Mouse (Mus musculus): ENCODE data around the gene Gm14214. TPM values are rescaled to one million over a fixed set of nuclear protein-coding genes. Genes with fewer than 3 reads are reported as not detected.
A peak's percentile ranks its signal among the peaks of the same experiment; 100 is the strongest.

The Gm14214 gene
- polyA plus RNA-seq, 1 experiment = not detected

DNA sequence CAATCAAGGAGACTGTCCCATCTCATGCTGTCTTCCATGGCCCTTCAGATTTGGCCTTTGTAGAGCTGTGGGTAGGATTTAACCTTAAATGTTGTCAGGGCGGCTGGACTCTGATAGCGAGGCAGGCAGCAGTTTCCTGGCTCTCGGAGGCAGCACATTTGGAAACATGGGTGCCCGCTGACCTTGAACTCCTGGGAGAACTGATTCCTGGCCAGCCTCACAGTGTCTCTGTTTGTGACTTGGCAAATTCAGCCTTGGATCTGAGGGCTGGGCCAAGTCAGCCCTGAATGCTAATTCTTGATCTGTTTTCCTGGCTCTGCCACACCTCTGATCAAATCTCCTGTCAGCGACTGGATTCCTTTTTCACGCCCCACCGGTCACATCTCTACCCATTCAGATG is 6.7 kb upstream of the Gm14214 start:
- Histone ChIP-seq H3K4me3 (ENCODE audit: extremely low read depth, insufficient read depth, insufficient read length) (no peak overlapping the region), H3K27ac (ENCODE audit: insufficient read depth, low read length) (no peak overlapping the region), H3K27me3 (ENCODE audit: control insufficient read depth, insufficient read depth, low read length) (no peaks in the 10 kb centered on the region), H3K4me1 (ENCODE audit: control insufficient read depth, insufficient read depth, insufficient read length) (no peaks in the 10 kb centered on the region), H3K36me3 (ENCODE audit: control insufficient read depth, insufficient read depth, low read length) (no peaks in the 10 kb centered on the region)
- DNase-seq (ENCODE audit: low read depth in 1 of 2, low spot score in 2 of 2) = no peak
- TF ChIP-seq CTCF (IDR thresholded peaks at IDR 0.05; ENCODE audit: extremely low read depth, insufficient read depth, insufficient read length, insufficient replicate concordance) (no peak), POLR2A (IDR thresholded peaks at IDR 0.05; ENCODE audit: low read depth, low read length) (no peak)
- WGBS = 88% methylated on average over 7 of the region's 7 CpGs

GRCm38 (mm10) chr2:154774032-154774431 is 4.2 kb upstream of the Gm14214 start:
- Histone ChIP-seq H3K4me3 (ENCODE audit: extremely low read depth, insufficient read depth, insufficient read length) (no peak overlapping the region), H3K36me3 (ENCODE audit: control insufficient read depth, insufficient read depth, low read length) (no peaks in the 10 kb centered on the region), H3K27me3 (ENCODE audit: control insufficient read depth, insufficient read depth, low read length) (no peaks in the 10 kb centered on the region), H3K4me1 (ENCODE audit: control insufficient read depth, insufficient read depth, insufficient read length) (no peaks in the 10 kb centered on the region), H3K27ac (ENCODE audit: insufficient read depth, low read length) (no peak overlapping the region)
- WGBS = 78% methylated on average over 1 of the region's 1 CpGs
- TF ChIP-seq CTCF (IDR thresholded peaks at IDR 0.05; ENCODE audit: extremely low read depth, insufficient read depth, insufficient read length, insufficient replicate concordance) = peak; percentile 3; the same call in 1 of the 2 replicates
- no peak for TF ChIP-seq POLR2A (IDR thresholded peaks at IDR 0.05; ENCODE audit: low read depth, low read length)
- DNase-seq (ENCODE audit: low read depth in 1 of 2, low spot score in 2 of 2) = no peak

GRCm38 (mm10) chr2:154771604-154772003 is 1.8 kb upstream of the Gm14214 start:
- Histone ChIP-seq H3K36me3 (ENCODE audit: control insufficient read depth, insufficient read depth, low read length) (no peaks in the 10 kb centered on the region), H3K27me3 (ENCODE audit: control insufficient read depth, insufficient read depth, low read length) (no peaks in the 10 kb centered on the region), H3K4me1 (ENCODE audit: control insufficient read depth, insufficient read depth, insufficient read length) (no peaks in the 10 kb centered on the region), H3K4me3 (ENCODE audit: extremely low read depth, insufficient read depth, insufficient read length) (no peak overlapping the region), H3K27ac (ENCODE audit: insufficient read depth, low read length) (no peak overlapping the region)
- no peak for DNase-seq (ENCODE audit: low read depth in 1 of 2, low spot score in 2 of 2)
- WGBS = 94% methylated on average over 8 of the region's 8 CpGs
- no peak for TF ChIP-seq POLR2A (IDR thresholded peaks at IDR 0.05; ENCODE audit: low read depth, low read length)
- no peak for TF ChIP-seq CTCF (IDR thresholded peaks at IDR 0.05; ENCODE audit: extremely low read depth, insufficient read depth, insufficient read length, insufficient replicate concordance)

DNA sequence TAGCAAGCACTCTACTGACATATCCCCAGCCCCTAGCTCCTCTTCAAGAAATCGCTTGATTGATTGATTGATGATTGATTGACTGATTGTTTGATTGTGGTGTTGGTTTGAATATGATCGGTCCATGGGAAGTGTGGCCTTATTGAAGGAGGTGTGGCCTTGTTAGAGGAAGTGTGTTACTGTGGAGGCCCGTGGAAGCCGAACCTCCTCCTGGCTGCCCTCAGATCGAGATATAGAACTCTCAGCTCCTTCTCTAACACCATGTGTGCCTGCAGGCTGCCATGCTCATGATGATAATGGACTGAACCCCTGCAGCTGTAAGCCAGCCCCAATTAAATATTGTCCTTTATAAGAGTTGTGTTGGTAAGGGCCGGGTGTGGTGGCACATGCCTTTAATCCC is 2.8 kb downstream of the Gm14214 start:
- H3K36me3 ChIP-seq (ENCODE audit: control insufficient read depth, insufficient read depth, low read length) = no peaks in the 10 kb centered on the region
- no peaks in the 10 kb centered on the region for H3K4me1 ChIP-seq (ENCODE audit: control insufficient read depth, insufficient read depth, insufficient read length)
- TF ChIP-seq POLR2A (IDR thresholded peaks at IDR 0.05; ENCODE audit: low read depth, low read length) (no peak), CTCF (IDR thresholded peaks at IDR 0.05; ENCODE audit: extremely low read depth, insufficient read depth, insufficient read length, insufficient replicate concordance) (no peak)
- no peak overlapping the region for H3K27ac ChIP-seq (ENCODE audit: insufficient read depth, low read length)
- WGBS = 63% methylated on average over 6 of the region's 6 CpGs
- no peaks in the 10 kb centered on the region for H3K27me3 ChIP-seq (ENCODE audit: control insufficient read depth, insufficient read depth, low read length)
- no peak for DNase-seq (ENCODE audit: low read depth in 1 of 2, low spot score in 2 of 2)
- no peak overlapping the region for H3K4me3 ChIP-seq (ENCODE audit: extremely low read depth, insufficient read depth, insufficient read length)

- 22% methylated on average over 8 of the region's 8 CpGs for WGBS
- no peaks in the 10 kb centered on the region for H3K27me3 ChIP-seq (ENCODE audit: control insufficient read depth, insufficient read depth, low read length)
- no peak overlapping the region for H3K27ac ChIP-seq (ENCODE audit: insufficient read depth, low read length)
These were observed 4.2 kb downstream of the Gm14214 start for GRCm38 (mm10) chr2:154765554-154766008.

DNA sequence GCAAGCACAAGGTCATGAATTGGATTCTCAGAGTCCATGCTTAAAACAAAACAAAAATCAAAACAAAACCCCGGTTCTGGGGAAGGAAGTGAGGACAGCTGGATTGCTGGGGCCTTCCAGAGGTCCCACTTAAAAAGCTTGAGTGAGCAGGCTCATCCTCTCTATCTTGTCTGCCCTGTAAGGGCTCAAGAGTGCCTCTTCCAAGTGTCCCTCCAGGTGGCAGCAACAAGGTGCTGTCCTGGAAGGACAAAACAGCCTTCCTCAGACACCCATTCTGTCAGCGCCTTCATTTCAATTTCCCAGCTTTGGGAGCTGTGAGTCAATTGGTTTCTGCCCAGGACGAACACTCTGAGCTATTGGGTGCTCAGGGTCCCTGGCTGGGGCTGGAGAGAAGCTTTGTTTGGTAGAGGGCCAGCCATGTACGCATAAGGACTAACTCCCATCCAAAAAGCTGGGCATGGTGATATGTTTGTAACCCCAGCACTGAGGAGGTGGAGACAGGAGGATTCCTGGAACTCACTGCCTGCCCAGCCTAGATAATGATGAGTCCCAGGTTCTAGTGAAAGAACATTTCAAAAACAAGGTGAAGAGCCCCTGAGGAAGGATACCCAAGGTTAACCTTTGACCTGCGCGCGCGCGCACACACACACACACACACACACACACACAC is 4.9 kb downstream of the Gm14214 start:
- Histone ChIP-seq H3K4me1 (ENCODE audit: control insufficient read depth, insufficient read depth, insufficient read length) (no peaks in the 10 kb centered on the region), H3K36me3 (ENCODE audit: control insufficient read depth, insufficient read depth, low read length) (no peaks in the 10 kb centered on the region), H3K4me3 (ENCODE audit: extremely low read depth, insufficient read depth, insufficient read length) (no peak overlapping the region), H3K27me3 (ENCODE audit: control insufficient read depth, insufficient read depth, low read length) (no peaks in the 10 kb centered on the region), H3K27ac (ENCODE audit: insufficient read depth, low read length) (no peak overlapping the region)
- no peak for DNase-seq (ENCODE audit: low read depth in 1 of 2, low spot score in 2 of 2)
- TF ChIP-seq POLR2A (IDR thresholded peaks at IDR 0.05; ENCODE audit: low read depth, low read length) (no peak), CTCF (IDR thresholded peaks at IDR 0.05; ENCODE audit: extremely low read depth, insufficient read depth, insufficient read length, insufficient replicate concordance) (no peak)
- WGBS = 83% methylated on average over 9 of the region's 9 CpGs

More at GRCm38 (mm10) chr2:154765554-154766008, 4.2 kb downstream of the Gm14214 start:
- Histone ChIP-seq H3K36me3 (ENCODE audit: control insufficient read depth, insufficient read depth, low read length) (no peaks in the 10 kb centered on the region), H3K4me1 (ENCODE audit: control insufficient read depth, insufficient read depth, insufficient read length) (no peaks in the 10 kb centered on the region), H3K4me3 (ENCODE audit: extremely low read depth, insufficient read depth, insufficient read length) (no peak overlapping the region)
- TF ChIP-seq POLR2A (IDR thresholded peaks at IDR 0.05; ENCODE audit: low read depth, low read length) (no peak), CTCF (IDR thresholded peaks at IDR 0.05; ENCODE audit: extremely low read depth, insufficient read depth, insufficient read length, insufficient replicate concordance) (no peak)
- DNase-seq (ENCODE audit: low read depth in 1 of 2, low spot score in 2 of 2) = no peak

DNA sequence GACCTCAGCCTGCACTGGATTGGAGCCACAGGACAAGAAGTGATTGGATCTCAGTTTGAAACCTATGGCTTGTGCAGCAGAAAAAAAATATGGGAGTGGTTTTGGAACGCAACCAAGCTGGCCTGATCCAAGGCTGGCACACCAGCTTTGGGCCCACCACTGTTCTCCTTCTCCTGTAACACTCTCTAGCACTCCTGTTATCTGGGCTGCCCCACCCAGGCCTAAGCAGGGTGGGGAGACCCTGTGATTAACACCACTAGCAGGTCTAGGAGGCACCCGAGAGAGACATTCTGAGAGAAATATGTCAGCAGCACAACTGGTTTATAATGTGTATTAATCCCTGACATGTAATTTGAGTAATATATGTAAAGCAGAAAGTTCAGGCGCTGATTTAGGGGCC is 6.6 kb downstream of the Gm14214 start:
- TF ChIP-seq CTCF (IDR thresholded peaks at IDR 0.05; ENCODE audit: extremely low read depth, insufficient read depth, insufficient read length, insufficient replicate concordance) (no peak), POLR2A (IDR thresholded peaks at IDR 0.05; ENCODE audit: low read depth, low read length) (no peak)
- Histone ChIP-seq H3K4me1 (ENCODE audit: control insufficient read depth, insufficient read depth, insufficient read length) (no peaks in the 10 kb centered on the region), H3K27ac (ENCODE audit: insufficient read depth, low read length) (no peak overlapping the region), H3K36me3 (ENCODE audit: control insufficient read depth, insufficient read depth, low read length) (no peaks in the 10 kb centered on the region), H3K4me3 (ENCODE audit: extremely low read depth, insufficient read depth, insufficient read length) (no peak overlapping the region), H3K27me3 (ENCODE audit: control insufficient read depth, insufficient read depth, low read length) (no peaks in the 10 kb centered on the region)
- 86% methylated on average over 3 of the region's 3 CpGs for WGBS
- no peak for DNase-seq (ENCODE audit: low read depth in 1 of 2, low spot score in 2 of 2)
